Mouse (Mus musculus) adrenal gland, postnatal 4 days (tissue): ENCODE results near the gene Myo7a. TPM values are rescaled to one million over a fixed set of nuclear protein-coding genes. Genes with fewer than 3 reads are reported as not detected.

Source experiments
- DNase-seq, 2 experiments: peaks; one replicate each; pipeline ENCODE4 v3.0.0; 2021 to 2022; ENCODE audit warnings: low spot score in 2 of 2, mixed read lengths in 2 of 2
- total RNA-seq, 2 experiments: library from RNA; stranded (reverse); gene quantifications; 2 replicates each; pipeline ENCODE4 v1.2.3; 2021

The Myo7a gene
- total RNA-seq, 2 experiments from 2014 or later = 132 to 153 TPM

DNA sequence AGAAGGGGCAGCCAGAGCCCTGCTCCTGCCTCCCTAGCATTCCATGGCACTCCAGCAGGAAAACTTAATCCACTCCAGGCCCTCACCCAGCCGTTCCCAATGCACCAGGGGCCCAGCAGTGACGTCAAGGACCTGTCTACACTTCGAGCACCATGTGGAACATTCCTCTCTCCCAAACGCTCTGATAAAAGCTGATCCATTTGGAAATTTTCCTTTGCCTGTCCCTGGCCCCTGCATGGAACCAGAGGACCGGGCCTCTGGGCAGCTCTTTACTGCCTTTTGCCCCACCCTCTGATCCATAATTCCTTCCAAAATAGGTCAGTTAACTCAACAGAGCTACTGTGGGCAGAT is 15.4 kb downstream of the Myo7a start:
- DNase-seq = no peak

DNA sequence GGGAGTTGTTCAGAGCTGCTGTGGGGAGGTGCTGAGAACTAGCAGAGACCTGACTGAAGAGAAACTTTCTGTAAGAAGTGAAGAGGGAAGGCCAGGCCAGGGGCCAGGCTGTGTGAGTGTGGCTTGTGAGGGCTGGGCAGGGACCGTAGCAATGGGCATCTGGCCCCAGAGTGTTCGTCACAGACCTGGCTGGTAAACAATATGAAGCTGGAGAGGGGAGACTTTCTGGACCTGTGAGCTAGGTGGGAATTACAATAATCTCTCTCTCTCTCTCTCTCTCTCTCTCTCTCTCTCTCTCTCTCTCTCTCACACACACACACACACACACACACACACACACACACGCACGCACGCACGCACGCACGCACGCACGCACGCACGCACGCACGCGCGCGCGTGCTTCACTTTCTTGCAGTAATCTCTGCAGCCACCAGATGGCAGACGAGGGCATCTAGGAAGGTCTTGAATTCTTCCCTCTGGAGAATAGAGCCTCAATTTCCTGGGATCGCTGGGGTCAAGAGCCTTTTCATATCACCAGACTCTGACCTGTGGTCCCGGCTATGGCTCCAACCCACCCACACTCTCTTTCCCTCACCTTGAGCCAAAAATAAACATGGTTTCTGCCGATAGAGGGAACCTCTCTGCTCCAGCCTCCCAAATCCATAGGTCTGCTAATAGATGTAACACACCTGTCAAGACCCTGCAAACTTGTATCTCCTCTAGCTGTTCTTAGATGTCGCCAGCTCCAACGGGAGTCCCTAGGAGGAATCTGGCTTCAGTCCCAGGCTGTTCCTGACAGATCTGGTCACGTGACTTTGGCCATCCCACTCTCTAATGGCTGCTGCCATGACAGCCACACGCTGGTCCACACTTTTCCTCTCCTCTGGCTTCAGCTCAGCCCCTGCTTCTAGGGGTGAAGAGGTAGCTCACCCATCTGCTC is 16.1 kb downstream of the Myo7a start:
- peak in 1 of 2 experiments; percentile 69 for DNase-seq

DNA sequence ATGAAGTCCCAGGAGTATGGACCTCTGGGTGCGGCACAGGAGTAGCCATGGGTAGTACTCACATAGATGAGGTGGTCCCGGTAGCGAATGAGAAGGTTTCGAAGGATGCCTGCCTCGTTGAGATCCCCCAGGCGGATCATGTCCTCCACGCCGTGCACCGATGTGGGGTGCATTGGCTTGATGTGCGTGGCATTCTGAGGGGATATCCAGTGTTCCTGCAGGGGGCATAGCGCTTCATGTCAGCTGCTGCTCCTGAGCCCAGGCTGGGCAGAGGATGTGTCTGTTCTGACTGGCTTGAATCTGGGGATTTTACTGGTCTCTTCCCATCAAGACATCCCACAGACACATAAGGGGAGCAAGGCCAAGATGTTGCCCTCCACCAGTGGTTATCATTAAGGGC is 16.8 kb downstream of the Myo7a start:
- no peak for DNase-seq

DNA sequence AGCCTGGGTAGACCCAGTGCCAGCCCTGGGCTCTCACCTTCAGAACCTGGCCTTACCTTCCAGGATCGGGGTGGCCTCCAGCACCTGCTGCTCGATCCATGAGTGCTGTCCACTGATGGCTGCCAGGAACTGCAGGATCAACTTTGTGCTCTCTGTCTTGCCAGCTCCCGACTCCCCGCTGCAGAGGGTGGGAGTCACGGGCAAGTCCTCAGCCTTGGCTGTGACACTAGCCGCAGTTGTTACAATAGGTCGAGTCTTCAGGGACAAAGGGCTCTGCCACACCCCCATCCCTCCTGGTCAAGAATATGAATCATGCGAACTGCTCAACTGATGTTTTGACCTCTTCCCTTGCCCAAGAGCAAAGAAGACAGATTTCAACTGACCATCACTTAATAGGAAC is 21.8 kb downstream of the Myo7a start:
- DNase-seq = no peak

DNA sequence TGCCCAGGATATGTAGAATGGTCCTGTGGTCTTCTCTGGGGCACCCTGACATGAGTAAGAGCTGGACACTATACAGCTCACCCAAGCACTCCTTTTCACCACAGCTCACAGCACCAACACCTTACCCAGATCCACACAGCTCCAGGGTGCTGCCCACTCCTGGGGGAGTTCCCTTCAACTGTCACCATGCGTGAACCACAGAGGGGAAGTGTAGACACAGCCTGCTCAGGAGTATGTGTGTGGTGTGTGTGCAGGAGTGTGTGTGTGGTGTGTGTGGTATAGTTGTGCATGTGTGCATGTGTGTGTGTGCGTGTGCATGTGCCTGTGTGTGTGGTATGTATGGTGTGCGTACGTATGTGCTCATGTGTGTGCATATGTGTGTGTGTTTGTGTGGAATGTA is 23.5 kb downstream of the Myo7a start:
- DNase-seq = no peak

DNA sequence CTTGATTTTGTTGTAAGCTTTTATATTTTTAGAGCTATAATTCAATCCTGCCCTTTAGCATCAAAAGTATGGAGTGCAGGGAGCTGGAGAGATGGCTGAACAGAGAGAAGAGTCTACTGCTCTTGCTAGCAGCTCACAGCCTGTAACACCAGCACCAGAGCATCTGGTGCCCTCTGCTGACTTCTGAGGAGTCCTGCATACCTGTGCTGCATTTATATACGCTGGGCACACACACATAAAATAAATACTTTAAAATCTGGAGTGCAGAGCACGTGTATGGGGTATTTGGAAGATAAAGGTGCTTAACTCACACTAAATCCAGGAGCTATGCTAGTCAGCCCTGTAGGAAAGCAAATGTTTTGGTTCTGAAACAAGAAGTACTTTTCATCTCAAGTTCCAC is 33.0 kb downstream of the Myo7a start:
- DNase-seq = no peak

DNA sequence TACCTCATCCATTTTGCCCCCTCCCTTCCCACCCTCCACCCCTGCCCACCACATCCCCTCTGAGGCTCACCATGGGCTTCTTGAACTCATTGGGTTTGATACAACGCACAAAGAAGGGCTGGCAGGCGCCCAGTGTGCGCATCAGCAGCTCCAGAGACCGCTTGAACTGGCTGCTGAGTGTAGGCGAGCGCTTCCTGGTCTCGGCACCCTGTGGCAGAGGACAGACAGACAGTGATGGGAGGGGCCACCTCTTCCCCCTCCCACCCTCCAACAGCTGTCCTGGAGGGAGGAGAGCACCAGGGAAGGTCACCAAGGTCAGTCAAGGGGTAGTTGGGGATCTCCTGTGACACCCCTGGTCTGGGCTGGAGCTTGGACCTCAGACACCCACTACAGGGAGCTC is 34.0 kb downstream of the Myo7a start:
- no peak for DNase-seq

DNA sequence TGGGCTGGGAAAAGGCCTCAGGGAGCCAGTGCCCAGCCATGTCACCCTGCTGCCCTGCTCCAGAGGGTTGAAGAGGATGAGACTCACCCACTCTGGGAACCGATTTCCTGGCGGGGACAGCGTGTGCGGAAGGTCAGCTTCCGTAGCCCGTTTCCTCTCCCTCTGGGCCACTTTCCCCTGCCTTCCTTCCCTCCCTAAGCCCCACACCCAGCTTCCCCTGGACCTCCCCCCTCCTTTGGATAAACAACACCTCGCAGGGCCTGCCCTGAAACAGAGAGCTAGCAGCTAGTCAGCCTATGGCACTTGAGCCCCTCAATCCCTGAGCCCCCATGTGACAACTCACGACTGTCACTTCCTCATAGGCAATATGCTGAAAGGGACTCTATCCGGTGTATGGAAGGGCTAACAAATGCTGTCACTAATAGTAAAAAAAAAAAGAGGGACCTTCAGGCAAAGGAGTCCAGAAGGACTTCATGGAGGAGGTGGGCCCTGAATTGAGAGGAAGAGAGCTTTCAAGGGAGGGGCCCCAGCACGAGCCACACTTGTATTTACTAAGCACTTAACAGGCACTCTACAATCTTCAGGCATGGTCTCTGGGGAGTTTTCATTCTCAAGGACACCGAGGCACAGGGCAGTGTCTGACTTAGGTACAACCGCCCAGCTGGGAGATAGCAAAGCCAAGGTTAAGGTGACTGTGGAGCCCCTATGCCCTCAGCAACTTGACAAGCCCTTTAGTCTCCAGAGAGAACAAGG is 34.6 kb downstream of the Myo7a start:
- DNase-seq = no peak

DNA sequence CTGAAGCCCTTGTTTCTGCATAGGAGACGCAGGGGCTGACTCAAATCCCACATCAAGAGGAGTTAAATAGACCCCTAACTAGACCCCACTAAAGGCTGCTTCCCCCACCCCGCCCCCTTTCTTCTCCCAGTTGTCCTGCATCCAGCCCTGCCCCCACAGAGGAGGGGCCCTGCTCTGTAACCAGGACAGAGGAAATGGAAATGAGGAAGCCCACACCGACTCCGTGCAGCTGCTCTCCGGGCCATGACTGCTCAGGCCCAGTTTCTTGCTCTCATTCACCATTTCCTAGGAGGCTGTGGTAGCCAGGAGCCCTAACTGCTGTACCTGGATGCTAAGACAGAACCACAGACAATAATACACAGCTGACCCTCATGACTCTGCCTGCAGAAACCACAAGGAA is 36.9 kb downstream of the Myo7a start:
- no peak for DNase-seq

DNA sequence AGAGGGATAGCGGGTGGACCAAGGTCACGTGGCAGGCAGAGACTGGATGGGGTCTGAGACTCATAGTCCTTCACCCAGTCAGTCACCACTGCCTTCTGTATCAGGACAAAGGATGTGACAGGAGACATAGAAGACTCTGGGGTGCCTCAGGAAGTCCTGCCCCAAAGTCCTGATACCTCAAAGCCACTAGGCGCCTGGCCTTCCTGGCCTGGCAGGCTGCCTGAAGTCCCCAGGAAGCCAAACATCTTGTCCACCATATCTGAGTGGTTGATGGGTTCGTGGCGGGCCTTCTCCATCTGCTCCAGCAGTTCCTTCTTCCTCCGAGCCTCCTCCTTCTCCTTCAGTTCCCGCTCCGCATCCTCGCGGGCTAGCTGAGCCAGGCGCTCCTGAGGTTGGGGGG is 41.9 kb downstream of the Myo7a start:
- DNase-seq = no peak

DNA sequence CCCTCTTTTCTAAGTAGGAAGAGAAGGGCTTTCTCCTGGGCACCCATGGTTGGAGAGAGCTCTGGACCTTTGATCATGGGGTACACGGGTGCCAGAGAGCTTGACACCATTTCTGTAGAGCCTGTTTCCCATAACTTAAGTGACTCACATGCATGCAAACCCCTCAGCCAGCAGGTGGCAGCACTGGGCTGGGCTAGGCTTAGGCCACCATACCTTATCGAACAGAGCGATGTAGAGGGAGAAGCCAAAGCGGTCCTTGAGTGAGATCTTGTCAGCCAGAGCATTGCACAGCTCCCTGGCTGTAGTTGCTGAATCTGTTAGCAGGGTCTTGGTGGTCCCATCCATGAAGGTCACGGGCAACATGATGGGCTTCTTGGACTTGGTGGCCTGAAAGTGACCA is 47.7 kb downstream of the Myo7a start:
- peak; percentile 69 to 82 for DNase-seq

DNA sequence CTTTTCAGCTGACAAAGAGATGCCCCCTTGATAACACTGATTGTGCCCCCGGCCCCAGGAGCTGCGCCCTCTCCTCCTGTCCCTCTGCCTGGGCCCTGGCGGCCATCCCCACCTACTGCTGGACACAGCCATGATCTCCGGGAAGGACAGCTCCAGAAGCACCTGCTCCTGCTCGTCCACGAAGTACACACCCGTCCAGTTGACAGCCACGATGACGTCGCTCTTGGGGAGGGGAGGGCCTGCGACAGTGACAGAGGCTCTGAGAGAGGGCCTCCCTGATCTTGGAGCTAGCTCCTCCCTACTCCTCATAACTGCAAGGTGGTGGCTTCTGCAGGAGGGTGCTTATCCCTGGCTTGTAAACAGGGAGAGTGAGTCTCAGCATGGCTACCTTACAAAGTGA is 53.1 kb downstream of the Myo7a start:
- DNase-seq = no peak

DNA sequence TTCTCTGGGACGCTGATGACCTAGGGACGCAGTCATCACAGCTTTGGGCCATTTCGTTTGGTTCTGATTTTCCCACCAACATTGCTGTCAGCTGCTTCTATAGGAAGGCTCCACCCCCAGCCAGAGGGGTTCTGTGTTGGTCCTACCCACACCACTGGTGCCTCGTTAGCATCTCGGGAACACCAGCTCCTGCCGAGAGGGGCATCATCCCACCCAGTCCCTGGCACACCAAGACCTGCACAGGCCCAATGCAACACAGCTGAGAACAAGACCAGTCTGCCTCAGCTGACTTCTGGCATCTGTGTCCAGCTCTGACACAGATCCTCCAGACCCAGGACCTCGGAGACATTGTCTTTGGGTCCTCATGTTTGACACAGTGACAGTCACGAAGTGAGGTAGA is 64.4 kb downstream of the Myo7a start:
- DNase-seq = no peak

DNA sequence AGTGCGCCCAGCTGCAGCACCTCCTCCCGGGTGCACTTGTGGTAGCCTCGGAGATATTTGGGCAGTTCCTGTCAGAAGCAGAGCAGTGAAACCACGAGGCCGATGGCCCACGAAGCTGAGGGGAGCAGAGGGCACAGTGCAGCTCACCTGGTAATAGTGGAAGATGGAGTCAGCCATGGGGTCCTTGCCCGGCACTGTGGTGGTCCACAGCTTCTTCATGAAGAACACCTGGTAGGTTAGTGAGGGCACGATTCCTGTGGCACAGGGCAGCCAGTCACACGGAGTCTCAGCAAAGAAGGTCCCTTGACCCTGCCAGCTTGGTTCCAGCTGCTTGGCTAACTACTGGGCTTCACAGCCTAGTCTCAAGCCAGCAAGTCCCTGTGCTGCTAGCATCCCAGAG is 64.9 kb downstream of the Myo7a start:
- no peak for DNase-seq

DNA sequence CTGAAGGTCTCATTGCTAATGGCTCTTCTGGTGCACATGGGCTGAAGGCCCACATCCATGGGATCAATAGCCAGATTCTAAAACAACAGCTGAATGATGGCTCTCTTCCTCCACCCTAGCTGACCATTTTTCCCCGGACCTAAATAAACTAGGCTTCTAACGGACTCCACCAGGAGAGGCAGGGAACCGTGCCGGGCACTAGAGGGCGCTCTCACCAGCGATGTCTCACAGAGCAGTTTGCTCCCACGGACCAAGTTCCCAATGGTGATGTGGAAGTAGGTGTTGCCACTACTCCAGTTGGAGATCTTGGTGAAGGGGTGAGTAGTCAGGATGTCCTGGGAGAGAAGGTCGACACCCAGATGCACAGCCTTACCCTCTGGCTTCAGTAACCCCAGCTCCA is 67.3 kb downstream of the Myo7a start:
- DNase-seq = peak in 1 of 2 experiments; percentile 42

DNA sequence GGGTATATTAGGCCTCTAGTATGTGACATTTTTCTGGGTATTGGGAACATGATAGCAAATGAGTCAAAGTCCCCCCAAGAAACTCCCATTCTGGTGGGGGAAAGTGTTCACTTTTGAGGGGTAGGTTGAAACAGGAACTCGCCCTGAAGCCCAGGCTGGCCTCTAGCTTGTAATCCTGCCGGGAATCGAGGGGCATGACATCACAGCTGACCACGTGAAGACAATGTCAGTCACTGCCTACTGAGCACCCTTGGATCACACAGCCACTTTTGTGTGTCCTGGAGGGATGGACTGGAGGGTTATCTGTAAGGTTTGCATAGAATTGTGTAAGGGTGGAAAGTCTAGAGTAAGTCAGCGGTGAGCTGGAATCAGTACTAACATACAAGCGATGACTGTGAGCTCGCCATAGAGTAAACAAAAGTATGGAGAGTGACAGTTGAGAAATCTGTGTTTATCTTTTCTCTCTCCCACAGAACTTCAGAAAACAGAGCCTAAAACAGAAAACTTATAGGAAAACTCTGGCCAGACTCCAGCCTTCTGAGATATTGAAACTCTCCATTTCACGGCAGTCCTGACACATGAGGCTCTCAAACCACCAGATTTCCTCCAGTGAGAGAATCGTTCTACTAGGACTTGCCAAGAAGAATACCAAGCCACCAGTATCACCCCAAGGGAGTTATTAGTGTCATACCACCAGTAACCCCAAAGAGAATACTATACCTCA is 71.1 kb downstream of the Myo7a start:
- no peak for DNase-seq

DNA sequence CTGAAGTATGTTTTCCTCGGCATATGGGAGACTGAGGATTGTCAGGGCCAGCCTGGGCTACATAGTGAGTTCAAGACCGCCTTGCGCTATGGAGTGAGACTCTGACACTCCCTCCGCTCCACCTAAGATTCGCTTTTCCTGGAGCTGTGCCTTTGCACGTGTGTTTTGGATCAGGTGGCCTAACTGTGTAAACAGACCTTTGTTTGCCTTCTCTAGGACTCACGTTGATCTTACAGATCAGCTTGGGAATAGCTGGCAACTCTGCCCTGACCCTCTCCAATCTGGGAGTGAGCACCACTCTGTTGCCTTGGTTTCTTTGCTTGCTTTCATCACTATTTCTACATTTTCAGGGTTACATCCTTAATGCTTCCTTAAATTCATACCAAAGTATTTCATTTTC is 116.7 kb downstream of the Myo7a start:
- no peak for DNase-seq

Other genes starting within 250 kb of the Myo7a start
- not detected for gene Gdpd4, start 199.6 kb downstream of the Myo7a start, total RNA-seq
- gene Omp, start 26.0 kb upstream of the Myo7a start, total RNA-seq = 1 to 10 TPM in 1 of 2 experiments, under 1 TPM in 1; 0.79 to 1.3 TPM
- 10 to 100 TPM; 15.6 to 18.7 TPM for gene Capn5, start 58.8 kb upstream of the Myo7a start, total RNA-seq
- gene B3gnt6, start 80.0 kb upstream of the Myo7a start, total RNA-seq = 1 to 10 TPM; 1.3 to 1.8 TPM
- 10 to 100 TPM; 20.3 to 24.2 TPM for gene Acer3, start 201.7 kb upstream of the Myo7a start, total RNA-seq
- 10 to 100 TPM; 10.3 to 12.1 TPM for gene Tsku, start 241.8 kb upstream of the Myo7a start, total RNA-seq